Mouse (Mus musculus) gastrocnemius, adult 18-20 months (tissue): ENCODE measurements at regions not wholly inside any gene's neighbourhood (a gene's known extent, or its start where the extent isn't known, plus 50 kb on each side); places are given as distances from the start of the nearest gene placed in this dataset.

Source experiments
- DNase-seq: peaks from one replicate; pipeline ENCODE4 v3.0.0; 2021; ENCODE audit warnings: low spot score

GRCm38 (mm10) chr5:12219424-12220107 lies 163.6 kb upstream of the Sema3d start:
- no peak for DNase-seq

DNA sequence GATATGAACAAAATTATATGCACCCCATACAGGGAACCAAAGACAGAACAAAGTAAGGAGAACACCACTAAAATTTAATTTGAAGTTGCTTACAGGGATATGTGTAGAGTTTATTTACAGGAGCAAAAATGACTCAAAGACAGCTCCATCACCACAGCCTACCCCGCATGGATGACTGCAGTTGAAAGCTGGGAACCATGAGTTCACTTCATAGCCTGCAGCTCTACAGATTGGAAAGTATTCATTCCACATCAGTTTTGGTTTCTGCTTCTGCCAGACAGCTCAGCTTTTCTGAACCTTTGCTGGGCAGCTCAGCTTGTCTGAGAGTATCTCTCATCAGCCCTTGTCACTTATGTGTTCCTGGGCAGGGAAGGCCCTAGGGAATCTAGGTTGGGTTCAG lies 160.6 kb upstream of the Sema3d start:
- no peak for DNase-seq

DNA sequence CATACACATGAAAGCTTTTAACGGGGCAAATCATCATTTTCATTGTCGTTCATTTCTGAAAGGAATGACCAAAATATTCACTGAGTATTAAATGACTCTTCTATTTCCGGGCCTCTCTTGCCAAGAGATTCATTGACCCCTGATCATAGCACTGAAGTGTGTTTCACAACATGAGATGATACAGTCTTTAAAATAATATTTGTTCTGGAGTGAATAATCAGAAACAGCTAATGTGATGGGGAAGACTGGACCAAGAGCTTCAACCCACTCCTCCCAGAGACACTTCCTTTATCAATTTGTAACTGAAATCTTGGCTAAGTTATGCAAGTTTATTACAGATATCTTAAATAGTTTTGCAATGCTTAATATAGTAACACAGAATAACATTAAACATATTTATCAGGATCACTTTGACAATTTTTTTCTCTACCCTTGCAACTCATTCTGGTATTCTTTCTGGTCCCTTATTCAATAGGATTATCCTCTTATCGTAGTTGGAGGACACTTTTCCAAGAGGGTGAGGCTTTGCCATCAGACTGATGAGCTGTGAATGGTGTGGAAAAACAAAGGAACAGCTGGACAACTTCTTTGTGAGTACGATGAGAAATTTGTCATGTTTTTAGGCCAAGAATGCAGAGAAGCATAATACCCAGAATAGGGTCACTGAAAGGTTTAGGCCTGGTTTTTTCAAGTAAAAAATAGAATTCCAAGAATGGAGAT lies 149.6 kb upstream of the Sema3d start:
- DNase-seq: no peak

GRCm38 (mm10) chr5:12243179-12243805 lies 139.9 kb upstream of the Sema3d start:
- DNase-seq: no peak

DNA sequence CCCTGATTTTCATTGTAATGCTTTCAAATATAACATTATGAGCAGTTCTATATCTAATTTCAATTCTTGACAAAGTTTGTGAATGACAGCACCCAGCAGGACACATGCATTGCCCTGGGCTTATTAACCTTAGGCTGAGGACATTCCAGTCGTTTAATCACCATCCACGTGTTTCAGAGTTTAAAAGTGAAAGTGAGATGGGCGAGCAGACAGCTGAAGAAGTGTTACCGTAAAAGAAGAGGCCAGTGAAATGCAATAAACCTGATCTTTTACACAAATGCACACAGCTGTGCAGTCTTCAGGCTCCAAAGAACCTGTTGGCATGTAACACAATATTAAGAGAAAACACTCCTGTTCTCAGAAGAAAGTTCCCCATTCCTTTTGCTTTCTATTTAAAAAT lies 89.5 kb upstream of the Sema3d start:
- DNase-seq: no peak

DNA sequence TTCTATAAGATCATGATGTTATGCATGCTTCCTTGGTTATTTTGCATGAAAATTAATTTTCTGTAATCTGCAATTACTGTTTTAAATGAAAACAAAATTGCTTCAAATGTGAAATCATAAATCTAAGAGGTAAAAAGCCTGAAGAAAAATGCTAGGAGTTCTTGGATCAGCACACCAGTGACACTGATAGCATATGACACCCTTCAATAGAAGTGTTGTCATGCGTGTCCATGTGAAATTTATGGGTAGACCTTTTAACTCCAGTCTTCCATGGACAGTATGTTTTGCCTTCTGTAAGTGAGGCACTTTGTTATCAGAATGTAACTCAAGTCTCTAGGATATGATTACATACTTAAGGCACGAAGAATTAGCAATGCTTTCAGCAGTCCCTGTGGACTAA lies 85.9 kb upstream of the Sema3d start:
- DNase-seq: no peak

DNA sequence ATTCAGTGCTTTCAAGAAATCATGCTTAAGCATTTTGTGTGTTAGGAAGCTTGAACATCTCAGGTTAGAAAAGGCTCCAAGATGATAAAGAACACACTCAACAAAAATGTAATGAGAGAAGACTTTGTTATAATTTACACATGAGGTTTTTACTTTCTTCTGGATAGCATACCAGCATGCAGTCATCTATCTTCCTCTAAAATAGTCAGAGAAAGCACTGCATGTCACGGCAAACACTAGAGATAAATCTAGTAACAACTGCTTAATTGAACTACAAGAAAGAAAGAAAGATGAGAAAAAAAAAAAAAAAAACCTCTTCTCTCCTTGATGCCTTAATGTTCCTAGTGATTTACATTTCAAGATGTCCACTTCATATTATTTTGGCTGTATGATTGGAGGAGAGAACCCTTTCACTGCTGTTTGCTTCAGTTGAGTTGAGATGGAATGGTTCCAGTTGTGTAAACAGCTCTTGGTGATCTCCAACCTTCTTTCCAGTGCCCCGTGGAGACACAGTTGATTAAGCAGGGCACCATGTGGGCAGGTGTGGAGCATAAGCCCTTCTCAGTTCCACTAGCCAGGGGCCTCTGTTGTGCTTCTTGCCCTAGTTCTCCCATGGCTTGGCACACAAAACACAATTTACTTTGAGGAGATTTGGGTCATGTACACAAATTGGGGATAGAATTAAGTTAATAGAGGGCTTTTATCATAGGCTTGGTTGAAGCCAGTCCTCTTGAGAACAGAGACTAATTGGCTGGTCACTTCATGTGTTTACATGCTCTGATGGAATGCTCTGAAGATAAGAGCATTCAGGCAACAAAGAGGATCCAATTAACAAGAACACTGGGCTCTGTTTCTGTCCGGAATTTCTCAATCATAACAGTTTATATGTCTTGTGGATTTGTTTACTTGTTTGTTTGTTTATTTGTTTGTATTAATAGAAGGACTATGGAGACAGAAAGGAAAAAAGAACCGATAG lies 81.1 kb upstream of the Sema3d start:
- DNase-seq: no peak

GRCm38 (mm10) chr5:12309408-12309807 lies 73.8 kb upstream of the Sema3d start:
- no peak for DNase-seq

- no peak for DNase-seq
Observed at GRCm38 (mm10) chr5:12332648-12333305, 50.4 kb upstream of the Sema3d start.
